Mouse (Mus musculus) testis, adult 2 months (tissue): ENCODE data around the gene Bdh1. TPM values are rescaled to one million over a fixed set of nuclear protein-coding genes. Genes with fewer than 3 reads are reported as not detected.
A peak's percentile ranks its signal among the peaks of the same experiment; 100 is the strongest.
"Not testable (repeated sequence)": the region's sequence is repeated elsewhere in the genome, so short reads cannot be mapped to it uniquely, and the experiment has no call there.

ENCODE experiments used
- H3K27ac ChIP-seq: fragments of 200-500 bp; 2 replicates; pipeline ENCODE4 v1.5.1; 2012; ENCODE audit warnings: low read depth, low read length; ENCODE audit not compliant: control insufficient read depth, insufficient read depth
- H3K27me3 ChIP-seq: fragments of 200-500 bp; 2 replicates; pipeline ENCODE4 v1.6.1; 2012; ENCODE audit warnings: mild to moderate bottlenecking, low read length, moderate library complexity; ENCODE audit not compliant: control insufficient read depth, insufficient read depth
- H3K36me3 ChIP-seq: fragments of 200-500 bp; 2 replicates; pipeline ENCODE4 v1.6.1; 2012; ENCODE audit warnings: mild to moderate bottlenecking, low read length; ENCODE audit not compliant: control insufficient read depth, insufficient read depth
- H3K4me1 ChIP-seq: fragments of 200-500 bp; 2 replicates; pipeline ENCODE4 v1.6.1; 2012; ENCODE audit warnings: low read length; ENCODE audit not compliant: control insufficient read depth, insufficient read depth
- H3K4me3 ChIP-seq: fragments of 200-500 bp; 2 replicates; pipeline ENCODE4 v1.5.1; 2012; ENCODE audit warnings: low read depth, mild to moderate bottlenecking, low read length, moderate library complexity, mixed read lengths; ENCODE audit not compliant: control insufficient read depth
- CTCF ChIP-seq: fragments of 200-500 bp; IDR thresholded peaks from 2 replicates; pipeline ENCODE4 v1.5.1; 2012; ENCODE audit warnings: low read depth, mild to moderate bottlenecking, inconsistent platforms, low read length, moderate library complexity; ENCODE audit not compliant: control insufficient read depth, insufficient read depth, insufficient replicate concordance
- POLR2A ChIP-seq: fragments of 200-500 bp; IDR thresholded peaks from 2 replicates; pipeline ENCODE4 v1.6.1; 2012; ENCODE audit warnings: low read depth, mild to moderate bottlenecking, inconsistent platforms, low read length, moderate library complexity; ENCODE audit not compliant: control insufficient read depth
- polyA plus RNA-seq: library from polyadenylated mRNA; depleted of rRNA; stranded (reverse); fragments of >200 nt; gene quantifications from 2 replicates; pipeline ENCODE4 v1.2.3, GENCODE M21; 2012; rRNA removed

Gene Bdh1
- polyA plus RNA-seq, result 8.9 and 11.0 TPM in 2 replicates

DNA sequence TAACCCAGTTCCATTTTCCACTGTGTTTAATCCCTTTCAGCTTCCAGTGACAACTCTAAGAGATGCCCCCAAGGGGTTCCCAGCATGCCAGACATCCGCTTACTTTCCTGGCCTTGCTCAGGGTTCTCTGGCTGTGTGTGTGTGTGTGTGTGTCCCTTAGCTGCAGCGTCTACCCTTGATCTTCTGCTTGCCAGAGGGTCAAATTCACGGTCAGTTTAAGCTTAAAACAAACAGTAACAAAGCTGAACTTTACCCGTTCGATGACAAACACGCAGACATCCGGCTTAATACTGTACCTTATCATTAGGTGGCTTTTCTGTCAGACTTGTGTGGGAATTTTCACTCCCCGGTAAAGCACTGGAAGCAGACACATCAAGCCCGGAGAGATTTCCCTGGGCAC lies at the start of gene Bdh1:
Gene Bdh1 (plus strand): TSS at position 281 of the 400 bp plus-strand sequence.
- Histone ChIP-seq H3K4me3 (no peak within 1 kb of the TSS), H3K36me3 (no peaks in the 10 kb centered on the region), H3K27ac (no peak within 1 kb of the TSS), H3K27me3 (no peaks in the 10 kb centered on the region), H3K4me1 (no peaks in the 10 kb centered on the region; the same call in 1 of the 2 replicates)
- no peak for TF ChIP-seq POLR2A
- no peak for TF ChIP-seq CTCF

DNA sequence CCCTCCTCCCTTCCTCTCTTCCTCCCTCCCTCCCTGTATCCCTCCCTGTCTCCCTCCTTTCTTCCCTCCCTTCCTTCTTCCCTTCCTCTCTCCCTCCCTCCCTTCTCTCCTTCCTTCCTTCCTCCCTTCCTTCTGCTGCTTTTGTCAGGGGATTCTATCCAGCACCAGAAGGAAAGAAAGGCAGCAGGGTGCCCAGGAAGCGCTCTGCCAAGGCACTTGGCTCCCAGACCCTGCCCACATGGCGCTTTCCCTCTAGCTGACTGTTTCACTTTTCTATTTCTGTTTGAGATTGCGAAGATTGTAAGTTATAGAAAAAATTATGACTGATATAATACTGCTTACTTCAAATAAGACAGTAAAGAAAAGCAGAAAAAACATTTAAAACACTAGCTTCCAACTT lies 49.8 kb upstream of the Bdh1 start:
- not testable (repeated sequence) for H3K36me3 ChIP-seq, H3K4me3 ChIP-seq, H3K4me1 ChIP-seq, H3K27ac ChIP-seq, H3K27me3 ChIP-seq

DNA sequence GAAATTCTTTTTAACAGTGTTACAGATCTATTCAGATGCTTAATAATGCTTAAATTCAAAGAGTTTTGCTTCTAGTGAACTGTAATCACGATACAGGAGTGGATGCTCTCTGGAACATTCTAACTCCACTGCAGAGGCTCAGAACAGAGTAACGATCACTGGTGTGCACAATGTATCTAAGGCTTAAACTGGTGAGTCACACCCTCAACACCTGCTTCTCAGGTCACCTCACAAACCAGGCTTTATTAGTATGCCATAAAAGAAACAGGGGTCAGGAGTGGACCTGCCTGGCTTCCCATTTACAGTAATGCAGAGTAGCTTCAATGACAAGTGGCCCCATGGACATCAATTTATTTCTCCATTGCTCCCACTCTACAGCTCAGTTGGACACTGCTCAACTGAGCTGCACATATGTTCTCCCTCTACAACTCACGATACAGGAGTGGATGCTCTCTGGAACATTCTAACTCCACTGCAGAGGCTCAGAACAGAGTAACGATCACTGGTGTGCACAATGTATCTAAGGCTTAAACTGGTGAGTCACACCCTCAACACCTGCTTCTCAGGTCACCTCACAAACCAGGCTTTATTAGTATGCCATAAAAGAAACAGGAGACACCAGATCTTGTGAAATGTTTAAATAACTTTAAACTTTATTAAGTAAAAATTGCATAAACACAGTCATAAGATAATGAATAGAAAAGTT lies 46.0 kb upstream of the Bdh1 start:
- not testable (repeated sequence) for H3K27ac ChIP-seq, H3K36me3 ChIP-seq, H3K27me3 ChIP-seq, H3K4me1 ChIP-seq
- peak overlapping the region; percentile 35; the same call in 1 of the 2 replicates for H3K4me3 ChIP-seq

DNA sequence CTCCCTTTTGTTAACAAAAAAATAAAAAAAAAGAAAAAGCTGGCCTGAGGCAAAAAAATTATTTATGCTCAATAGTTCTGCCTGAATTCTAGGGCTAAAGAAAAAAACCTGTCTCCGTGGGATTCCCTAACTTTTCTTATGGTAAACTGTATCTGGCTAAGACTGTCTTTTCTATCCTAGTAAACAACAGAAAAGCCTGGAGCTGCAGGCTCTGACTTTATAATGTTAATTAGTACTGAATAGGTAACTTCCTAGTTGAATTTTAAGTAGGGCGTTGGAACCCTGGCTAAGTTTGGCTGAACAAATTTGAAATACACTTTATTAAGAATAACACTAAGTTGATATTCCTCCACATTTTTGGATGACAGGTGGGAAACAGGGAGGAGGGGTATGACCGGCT lies 33.8 kb upstream of the Bdh1 start:
- H3K27me3 ChIP-seq, H3K36me3 ChIP-seq, H3K4me1 ChIP-seq, H3K27ac ChIP-seq, H3K4me3 ChIP-seq: not testable (repeated sequence)

DNA sequence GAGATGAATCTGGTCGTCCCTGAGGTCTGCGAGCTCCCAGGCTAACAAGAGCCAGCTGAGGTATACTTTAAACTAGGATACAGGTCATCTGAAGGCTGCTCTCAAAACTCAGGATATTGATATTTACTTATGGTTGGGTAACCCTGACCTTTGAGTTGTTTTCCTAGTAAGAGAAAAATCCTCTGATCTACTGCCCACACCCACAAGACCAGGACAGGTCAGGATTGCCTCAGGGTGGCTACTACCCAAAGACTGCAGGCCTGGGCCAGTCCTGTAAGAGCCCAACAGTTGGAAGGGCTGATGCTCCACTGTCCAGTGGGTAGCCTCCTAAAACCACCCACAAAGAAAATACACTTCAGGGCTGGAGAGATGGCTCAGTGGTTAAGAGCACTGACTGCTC lies 22.8 kb upstream of the Bdh1 start:
- H3K36me3 ChIP-seq, result no peaks in the 10 kb centered on the region
- H3K27me3 ChIP-seq, result no peaks in the 10 kb centered on the region
- TF ChIP-seq POLR2A, result no peak
- no peak for TF ChIP-seq CTCF
- no peak overlapping the region for H3K27ac ChIP-seq
- H3K4me3 ChIP-seq, result no peak overlapping the region
- H3K4me1 ChIP-seq, result peaks cover 3% of the 10 kb centered on the region

DNA sequence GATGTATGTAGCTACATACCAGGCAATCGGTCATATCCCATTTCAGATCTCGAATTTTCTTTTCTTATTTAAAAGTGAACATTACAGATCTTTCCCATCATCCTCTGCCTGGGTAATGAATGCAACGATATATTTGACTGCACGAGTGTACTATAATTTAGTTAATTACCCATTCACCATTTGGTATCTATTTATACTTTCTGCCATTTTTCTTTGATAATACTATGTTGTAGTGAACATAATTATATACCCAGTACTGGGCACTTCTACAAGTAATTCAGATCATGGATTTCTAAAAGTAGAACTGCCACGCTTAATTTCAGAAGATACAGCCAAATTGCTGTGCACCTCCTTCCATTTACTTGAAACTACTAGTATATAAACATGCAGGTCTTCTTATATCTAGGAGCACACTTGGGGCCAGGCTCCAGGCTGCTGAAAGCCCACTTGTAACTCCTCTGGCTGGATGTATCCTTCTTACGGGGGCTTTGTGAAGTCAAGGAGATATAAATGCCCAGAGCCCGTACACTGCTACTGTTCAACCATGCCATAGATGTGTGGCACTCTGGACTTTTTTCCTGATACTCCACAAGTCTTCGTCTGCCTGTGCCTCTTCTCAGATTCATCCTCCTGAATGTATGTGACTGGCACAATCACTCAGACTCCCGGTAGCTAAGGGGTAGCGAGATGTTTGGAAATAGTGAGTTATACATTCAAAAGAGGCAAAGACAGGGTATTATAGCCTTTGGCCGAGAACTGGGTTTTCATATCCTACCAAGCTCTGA lies 21.0 kb upstream of the Bdh1 start:
- H3K27me3 ChIP-seq, result no peaks in the 10 kb centered on the region
- H3K4me1 ChIP-seq, result peaks cover 3% of the 10 kb centered on the region
- no peak for TF ChIP-seq CTCF
- TF ChIP-seq POLR2A, result no peak
- no peaks in the 10 kb centered on the region for H3K36me3 ChIP-seq
- no peak overlapping the region for H3K27ac ChIP-seq
- H3K4me3 ChIP-seq, result no peak overlapping the region

DNA sequence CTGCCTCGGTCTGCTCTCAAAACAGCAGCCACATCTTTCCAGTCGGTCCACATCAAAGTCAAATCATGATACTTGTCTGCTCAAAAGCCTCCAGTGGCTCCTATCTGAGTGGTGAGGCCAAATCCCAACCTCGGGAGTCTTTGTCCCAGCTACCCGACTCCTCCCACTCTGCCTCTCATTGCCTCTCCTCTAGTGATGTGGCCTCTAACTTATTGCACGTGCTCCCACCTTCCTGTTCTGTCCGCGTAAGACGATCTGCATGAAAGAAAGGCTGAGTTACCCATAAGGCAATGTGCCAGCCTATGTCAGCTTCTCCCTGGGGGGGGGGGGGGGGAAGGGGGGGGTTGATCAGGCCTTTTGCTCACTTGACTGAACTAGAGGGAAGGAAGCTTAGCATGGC lies 20.0 kb upstream of the Bdh1 start:
- no peaks in the 10 kb centered on the region for H3K27me3 ChIP-seq
- peaks cover 3% of the 10 kb centered on the region for H3K4me1 ChIP-seq
- no peak overlapping the region for H3K27ac ChIP-seq
- no peak overlapping the region for H3K4me3 ChIP-seq
- TF ChIP-seq CTCF (no peak), POLR2A (no peak)
- H3K36me3 ChIP-seq, result no peaks in the 10 kb centered on the region

DNA sequence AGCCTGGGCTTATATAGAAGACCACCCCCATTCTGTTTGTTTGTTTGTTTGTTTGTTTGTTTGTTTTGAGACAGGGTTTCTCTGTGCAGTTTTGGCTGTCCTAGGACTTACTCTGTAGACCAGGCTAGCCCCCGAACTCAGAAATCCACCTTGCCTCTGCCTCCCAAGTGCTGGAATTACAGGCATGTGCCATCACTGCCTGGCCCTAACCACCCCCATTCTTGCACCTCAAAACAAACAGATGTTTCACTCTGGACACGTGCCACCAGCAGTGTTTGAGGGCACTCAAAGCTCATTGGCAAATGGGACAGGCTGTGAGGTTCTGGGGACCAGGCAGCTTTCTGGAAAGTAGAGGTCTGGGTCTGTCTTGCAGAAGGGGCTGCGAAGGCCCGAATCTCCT lies 18.1 kb upstream of the Bdh1 start:
- peaks cover 3% of the 10 kb centered on the region for H3K4me1 ChIP-seq
- H3K27me3 ChIP-seq, result no peaks in the 10 kb centered on the region
- H3K36me3 ChIP-seq, result no peaks in the 10 kb centered on the region
- no peak overlapping the region for H3K4me3 ChIP-seq
- no peak overlapping the region for H3K27ac ChIP-seq
- TF ChIP-seq POLR2A (no peak), CTCF (no peak)
